Mouse (Mus musculus) embryo, embryonic 9.5 days (tissue): ENCODE data around the gene A2ml1.

Experiments
- DNase-seq: peaks from one replicate; pipeline ENCODE4 v3.0.0-alpha.2; 2017; ENCODE audit errors: extremely low spot score

Gene A2ml1

DNA sequence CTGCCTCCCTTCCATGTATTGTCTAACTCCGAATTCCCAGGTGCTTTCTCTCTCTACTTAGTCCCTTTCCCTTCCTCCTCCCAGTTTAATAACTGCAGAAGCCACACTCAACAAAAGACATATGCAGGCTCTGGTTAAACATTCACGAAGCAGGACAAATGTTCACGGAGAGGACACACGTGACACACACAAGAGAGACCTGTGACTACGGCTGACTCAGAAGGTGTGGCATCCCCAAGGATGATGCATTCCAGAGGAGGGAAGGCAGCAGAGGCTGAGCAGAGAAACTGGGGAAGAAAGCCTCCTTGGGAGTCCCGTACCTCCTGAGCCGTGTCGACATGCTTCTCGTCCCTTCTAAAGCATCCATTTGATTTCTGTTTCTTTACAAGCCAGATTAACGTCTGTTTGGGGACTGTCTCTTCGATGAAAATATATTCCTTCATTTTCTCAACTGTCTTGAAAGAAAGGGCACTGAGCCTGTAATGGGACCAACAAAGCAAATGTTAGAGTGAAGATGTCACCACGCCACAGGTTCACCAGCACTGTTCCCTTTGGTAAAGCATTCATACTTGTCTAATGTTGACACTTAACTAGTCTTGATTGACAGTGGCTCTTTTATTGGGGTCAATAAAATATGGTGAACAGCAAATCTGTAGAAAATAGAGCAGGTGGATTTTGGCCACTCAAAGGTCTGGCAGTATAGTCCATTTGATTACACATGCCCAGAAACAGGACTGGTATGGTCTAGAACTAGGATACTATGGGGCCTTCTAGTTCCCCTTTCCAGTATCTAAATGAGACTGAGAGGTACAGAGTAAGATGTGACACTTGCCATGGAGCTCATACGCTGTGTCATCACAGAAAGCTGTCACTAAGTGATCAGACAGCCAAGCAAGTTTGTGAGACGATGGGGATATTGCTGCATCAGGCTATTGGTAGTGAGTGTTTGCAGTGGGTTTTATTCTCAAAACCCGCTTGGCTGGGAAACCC, 31.6 kb downstream of the A2ml1 start:
- no peak for DNase-seq

GRCm38 (mm10) chr6:128548532-128548931, 32.9 kb downstream of the A2ml1 start:
- DNase-seq: no peak

GRCm38 (mm10) chr6:128545402-128545801, 36.0 kb downstream of the A2ml1 start:
- DNase-seq: no peak

GRCm38 (mm10) chr6:128543226-128543625, 38.2 kb downstream of the A2ml1 start:
- DNase-seq: no peak

- DNase-seq: no peak
Observed at GRCm38 (mm10) chr6:128535250-128535649, 46.2 kb downstream of the A2ml1 start.

- DNase-seq: no peak
Observed at GRCm38 (mm10) chr6:128533296-128533695, 48.1 kb downstream of the A2ml1 start.

- DNase-seq: no peak
Observed at GRCm38 (mm10) chr6:128532701-128533100, 48.7 kb downstream of the A2ml1 start.

DNA sequence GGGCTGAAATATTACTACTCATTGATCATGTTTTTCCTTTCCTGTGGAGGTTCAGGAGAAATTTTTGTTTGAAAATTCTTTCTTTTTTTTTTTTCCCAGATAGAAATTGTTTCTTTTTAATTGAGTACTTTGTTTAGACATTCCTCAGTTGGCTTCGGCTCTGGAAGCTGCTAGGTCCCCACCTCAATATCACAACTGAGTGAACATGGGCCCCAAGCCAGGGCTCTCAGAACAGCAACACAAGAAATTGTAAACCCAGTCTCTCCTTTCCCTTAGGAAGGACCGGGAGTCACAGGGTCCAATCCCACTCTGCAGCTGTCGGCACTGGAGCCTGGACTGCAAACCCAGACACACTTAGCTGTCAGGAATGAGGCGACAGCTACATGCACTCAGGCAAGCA, 52.9 kb downstream of the A2ml1 start:
- no peak for DNase-seq

DNA sequence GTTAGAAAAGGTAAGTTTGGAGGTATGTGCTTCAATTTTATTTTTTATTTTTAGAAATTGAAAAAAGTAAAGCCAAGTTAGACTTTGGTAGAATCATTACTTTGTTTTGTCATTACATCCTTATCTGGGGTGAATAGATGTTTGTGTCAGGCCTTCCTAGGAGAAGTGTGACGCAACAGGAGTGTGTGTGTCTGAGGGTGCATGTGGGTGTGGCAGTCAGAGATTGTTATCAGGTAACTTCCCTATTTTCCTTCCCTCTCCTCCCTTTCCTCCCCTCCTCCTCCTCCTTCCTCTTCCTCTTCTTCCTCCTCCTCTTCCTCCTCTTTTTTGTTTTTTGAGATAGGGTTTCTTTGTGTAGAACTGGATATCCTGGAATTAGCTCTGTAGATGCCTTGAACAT, 54.3 kb downstream of the A2ml1 start:
- no peak for DNase-seq

GRCm38 (mm10) chr6:128526601-128527000, 54.8 kb downstream of the A2ml1 start, which contains the start of gene Pzp:
Gene Pzp, minus strand, starts transcription at chr6:128526720.
- no peak for DNase-seq

- no peak for DNase-seq
Observed at GRCm38 (mm10) chr6:128525801-128526200, 55.6 kb downstream of the A2ml1 start.

- DNase-seq: no peak
Observed at GRCm38 (mm10) chr6:128523360-128523759, 58.0 kb downstream of the A2ml1 start.

- DNase-seq: no peak
Observed at GRCm38 (mm10) chr6:128519159-128519558, 62.2 kb downstream of the A2ml1 start.

DNA sequence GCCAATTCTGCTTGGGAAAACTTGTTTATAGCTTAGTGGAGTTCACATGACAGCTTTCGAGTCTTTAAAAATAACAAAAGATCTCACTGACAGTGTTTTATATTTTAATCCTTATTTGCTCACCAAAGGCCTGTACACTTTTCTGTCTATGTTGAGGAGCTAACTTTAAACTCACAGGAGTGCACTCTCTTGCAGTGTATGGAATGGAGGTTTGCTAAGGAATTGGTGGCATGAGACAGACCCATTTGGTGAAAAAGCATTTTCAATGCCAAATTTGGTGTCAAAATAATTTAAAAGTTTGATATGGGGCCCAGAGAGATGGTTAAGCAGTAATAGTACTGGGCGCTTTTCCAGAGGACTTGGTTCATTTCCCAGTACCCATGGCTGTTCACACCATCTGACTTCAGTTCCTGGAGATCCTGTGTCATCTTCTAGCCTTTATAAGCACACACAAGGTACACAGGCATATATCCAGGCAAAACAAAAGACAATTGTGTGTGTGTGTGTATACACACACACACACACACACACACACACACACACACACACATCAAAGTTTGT, 75.7 kb downstream of the A2ml1 start:
- no peak for DNase-seq

DNA sequence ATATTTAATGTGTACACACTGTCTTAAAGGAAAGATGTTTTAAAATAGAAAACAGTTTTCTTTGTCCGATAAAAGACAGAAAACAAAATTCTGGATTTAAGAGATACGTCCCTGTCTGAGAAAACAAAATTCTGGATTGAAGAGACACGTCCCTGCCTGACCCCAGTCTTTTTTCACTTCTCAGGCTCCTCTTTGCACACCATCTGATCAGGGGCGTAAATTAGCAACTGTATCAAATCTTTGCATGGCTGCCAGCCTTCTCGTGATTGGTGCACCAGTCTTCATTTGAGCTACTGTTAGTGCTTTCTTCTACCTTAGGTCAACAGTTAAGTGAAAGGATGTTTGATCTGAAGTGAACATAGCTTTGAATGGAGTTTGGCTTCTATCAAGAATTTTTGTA, 76.7 kb downstream of the A2ml1 start:
- no peak for DNase-seq

GRCm38 (mm10) chr6:128495346-128495745, 86.1 kb downstream of the A2ml1 start:
- DNase-seq: no peak

DNA sequence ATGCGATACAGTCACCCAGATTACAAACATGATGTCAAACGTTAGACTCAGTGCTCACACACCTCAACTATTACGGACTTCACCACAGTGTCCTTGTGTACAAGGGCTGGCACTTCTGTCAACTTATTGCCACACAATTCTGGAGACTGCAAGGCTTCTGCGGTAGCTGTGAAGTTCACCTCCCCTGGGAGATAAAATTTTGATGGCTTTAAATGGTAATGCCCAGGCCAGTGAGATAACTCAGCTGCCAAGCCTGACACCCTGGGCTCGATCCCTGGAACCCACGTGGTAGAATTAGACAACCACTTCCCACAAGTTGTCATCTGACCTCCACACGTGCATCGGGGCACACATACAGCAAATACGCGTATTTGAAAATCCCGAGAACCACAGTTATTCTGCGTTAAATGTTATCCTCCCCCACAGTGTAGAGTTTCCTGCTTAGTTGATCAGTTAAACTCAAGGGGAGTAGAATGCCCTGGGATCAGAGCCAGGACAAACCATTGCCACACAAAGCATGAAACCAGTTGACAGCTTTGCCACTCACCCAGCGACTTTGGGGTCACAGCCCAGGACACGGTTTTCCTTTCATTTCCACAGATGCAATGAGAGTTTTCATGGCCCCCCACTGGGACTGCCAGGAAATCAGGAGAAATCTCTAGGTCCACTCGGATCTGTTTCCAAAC, 86.6 kb downstream of the A2ml1 start:
- no peak for DNase-seq

GRCm38 (mm10) chr6:128491916-128492315, 89.5 kb downstream of the A2ml1 start:
- DNase-seq: no peak

DNA sequence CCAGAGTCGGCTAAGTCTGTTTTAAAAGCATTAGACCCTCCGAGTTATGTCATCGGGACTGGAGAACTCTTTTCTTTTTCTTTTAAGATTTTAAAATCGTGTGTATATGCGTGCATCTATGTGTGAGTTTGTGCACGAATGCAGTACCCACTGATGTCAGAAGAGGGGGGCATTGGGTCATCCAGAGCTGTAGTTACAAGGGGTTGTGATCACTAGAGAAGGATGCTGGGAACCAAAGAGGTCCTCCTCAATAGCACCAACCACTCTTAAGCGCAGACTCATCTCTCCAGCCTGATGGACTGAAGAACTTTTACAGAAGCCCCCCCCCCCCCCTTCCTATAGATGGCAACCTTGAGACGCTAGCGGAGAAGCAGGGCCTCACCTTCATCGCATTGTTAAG, 91.3 kb downstream of the A2ml1 start:
- DNase-seq: no peak
